Mouse (Mus musculus) ovary, postnatal 14 days (tissue): ENCODE data around the gene Gda.

ENCODE experiments used
- DNase-seq: peaks from one replicate; pipeline ENCODE4 v3.0.0; 2022; ENCODE audit warnings: low spot score

The Gda gene

DNA sequence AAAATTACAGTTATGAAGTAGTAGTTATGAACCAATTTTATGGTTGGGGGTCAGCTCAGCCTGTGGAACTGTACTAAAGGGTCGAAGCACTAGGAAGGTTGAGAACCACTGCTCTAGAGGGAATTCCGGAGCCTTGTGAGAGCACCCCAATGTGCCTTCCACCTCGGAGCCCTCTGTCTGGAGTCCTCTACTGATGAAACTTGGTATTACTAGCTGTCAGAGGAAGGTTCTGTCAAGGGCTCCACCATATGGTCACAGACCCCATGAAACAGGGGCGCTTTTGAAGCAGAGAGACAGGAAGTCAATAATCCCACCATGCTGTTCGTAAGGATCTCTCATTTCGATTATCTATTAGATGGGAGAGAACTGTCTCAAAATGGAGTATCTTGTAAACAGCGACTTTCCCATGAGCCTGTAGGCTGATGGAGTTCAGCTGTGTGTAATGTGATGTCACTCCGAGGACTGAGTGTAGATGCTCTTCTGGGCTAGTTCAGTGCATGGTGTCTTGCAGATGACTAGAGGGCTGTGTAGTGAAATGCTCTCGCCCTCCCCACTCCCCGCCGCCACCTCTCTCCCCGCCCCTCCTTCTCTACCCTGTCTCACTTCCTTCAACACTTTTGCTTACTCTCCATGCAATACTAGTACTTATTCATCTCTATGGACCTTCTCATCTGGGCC, 100.7 kb downstream of the Gda start:
- DNase-seq: no peak

DNA sequence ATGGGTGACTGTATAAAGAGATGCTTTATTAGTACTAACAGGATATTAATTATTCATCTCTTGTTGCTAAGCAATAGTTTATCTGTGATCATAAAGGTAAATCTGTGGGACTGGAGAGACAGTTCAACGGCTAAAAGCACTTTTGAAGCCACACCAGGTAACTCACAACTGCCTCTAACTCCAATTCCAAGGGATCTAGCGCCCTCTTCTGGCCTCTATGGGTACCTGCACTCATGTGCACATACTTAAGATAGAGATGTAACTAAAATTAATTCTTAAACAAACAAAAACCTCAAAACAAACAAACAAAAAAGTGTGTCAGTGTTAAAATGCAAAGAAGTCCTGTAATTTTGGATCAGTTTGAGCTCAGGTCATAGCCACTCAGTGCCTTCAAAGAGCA, 101.9 kb downstream of the Gda start:
- no peak for DNase-seq

GRCm38 (mm10) chr19:21370782-21371181, 102.5 kb downstream of the Gda start:
- DNase-seq: no peak

DNA sequence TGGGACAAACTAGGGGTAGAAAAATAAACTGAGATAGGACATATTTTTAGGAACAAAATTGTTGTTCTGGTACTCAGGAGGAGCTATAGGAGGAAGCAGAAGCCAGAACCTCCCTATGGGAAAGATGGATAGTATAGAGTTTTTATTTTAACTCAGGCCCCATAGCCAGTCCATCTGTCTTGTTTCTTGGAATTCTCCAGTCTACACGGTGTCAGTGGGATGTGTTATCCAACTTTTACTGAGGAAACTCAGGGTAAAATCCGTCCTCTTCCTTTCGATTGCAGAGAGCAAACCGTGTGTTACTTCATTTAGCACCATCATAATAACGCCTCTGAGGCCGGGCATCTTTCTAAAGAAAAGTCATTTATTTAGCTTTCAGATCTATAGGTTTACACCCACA, 104.1 kb downstream of the Gda start:
- DNase-seq: no peak

GRCm38 (mm10) chr19:21368595-21368994, 104.7 kb downstream of the Gda start:
- DNase-seq: no peak

DNA sequence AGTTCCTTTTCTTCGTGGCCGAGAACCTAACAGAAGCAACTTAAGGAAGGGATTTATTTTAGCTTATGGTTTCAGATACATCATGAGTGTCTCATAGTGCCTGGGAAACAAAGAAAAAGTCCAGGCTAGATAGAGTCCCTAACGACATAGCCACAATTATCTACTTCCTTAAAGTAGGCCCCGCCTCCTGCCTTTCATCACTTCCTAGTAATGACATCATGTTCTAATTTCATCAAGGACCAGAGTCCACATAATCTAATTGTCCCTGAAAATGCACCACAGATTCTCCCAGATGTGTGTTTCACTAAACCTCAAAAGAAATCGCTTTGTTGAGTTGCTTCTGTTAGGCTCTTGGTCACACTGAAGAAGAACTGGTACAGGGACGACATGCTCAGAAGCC, 115.5 kb downstream of the Gda start:
- DNase-seq: no peak

DNA sequence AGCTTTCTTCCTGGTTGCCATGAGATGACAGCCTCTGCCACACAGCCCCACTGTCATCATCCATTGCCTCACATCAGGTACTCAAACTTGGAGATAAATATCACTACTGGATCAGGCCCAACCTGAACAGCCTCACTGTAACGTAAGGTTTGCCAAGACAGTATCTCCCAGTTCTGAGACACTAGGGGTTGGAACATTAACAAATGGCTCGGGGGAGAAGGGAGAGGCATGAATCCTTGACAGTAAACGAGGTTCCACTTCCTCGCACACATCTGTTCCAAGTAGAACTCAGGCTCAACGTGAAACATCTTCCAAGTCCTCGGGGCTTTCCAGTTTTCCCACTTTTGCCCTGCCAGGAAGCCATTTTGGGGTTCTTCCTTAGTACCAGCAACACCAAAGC, 123.6 kb downstream of the Gda start:
- no peak for DNase-seq

- DNase-seq: no peak
Observed at GRCm38 (mm10) chr19:21346646-21347045, 126.6 kb downstream of the Gda start.
